Mouse (Mus musculus) midbrain, embryonic 16.5 days (tissue): ENCODE measurements around the gene Tmem40. TPM values are rescaled to one million over a fixed set of nuclear protein-coding genes. Genes with fewer than 3 reads are reported as not detected.

Experiments used
- ATAC-seq: fragments of 200-750 bp; cut with Nextera tagmentation; 2 replicates; pipeline ENCODE4 v1.8.0; 2017; ENCODE audit warnings: moderate TSS enrichment
- H3K27ac ChIP-seq: fragments of 300-500 bp; sonication (generic); 2 replicates; pipeline ENCODE4 v1.5.1; 2014; ENCODE audit warnings: mild to moderate bottlenecking, low read length, mixed read lengths
- H3K27me3 ChIP-seq: fragments of 300-500 bp; sonication (generic); 2 replicates; pipeline ENCODE4 v1.6.1; 2014; ENCODE audit warnings: low read depth, low read length, mixed read lengths; ENCODE audit not compliant: control insufficient read depth, insufficient read depth
- H3K36me3 ChIP-seq: fragments of 300-500 bp; sonication (generic); 2 replicates; pipeline ENCODE4 v1.6.1; 2014; ENCODE audit warnings: mild to moderate bottlenecking, low read length, moderate library complexity, mixed read lengths; ENCODE audit not compliant: control insufficient read depth, insufficient read depth
- H3K4me1 ChIP-seq: fragments of 300-500 bp; sonication (generic); 2 replicates; pipeline ENCODE4 v1.6.1; 2014; ENCODE audit warnings: mild to moderate bottlenecking, low read length, mixed read lengths; ENCODE audit not compliant: control insufficient read depth, insufficient read depth
- H3K4me2 ChIP-seq: fragments of 300-500 bp; sonication (generic); 2 replicates; pipeline ENCODE4 v1.6.1; 2014; ENCODE audit warnings: mild to moderate bottlenecking, low read length, mixed read lengths
- H3K4me3 ChIP-seq: fragments of 300-500 bp; sonication (generic); 2 replicates; pipeline ENCODE4 v1.5.1; 2014; ENCODE audit warnings: low read depth, mild to moderate bottlenecking, low read length, moderate library complexity, mixed read lengths
- H3K9ac ChIP-seq: fragments of 300-500 bp; sonication (generic); 2 replicates; pipeline ENCODE4 v1.6.1; 2014; ENCODE audit warnings: low read depth, low read length, mixed read lengths
- H3K9me3 ChIP-seq: fragments of 300-500 bp; sonication (generic); replicated peaks from 2 replicates; pipeline ENCODE4 v1.6.1; 2014; ENCODE audit warnings: mild to moderate bottlenecking, low read length, mixed read lengths; ENCODE audit not compliant: control insufficient read depth, poor library complexity, severe bottlenecking
- WGBS: fragments of 180-500 bp; shearing (Covaris S2); extraction: QIAGEN DNeasy Blood & Tissue Kit; methylation state at CpG from one replicate; pipeline ENCODE4 v1.1.7; 2014; 5-methylcytosine and 5-hydroxymethylcytosine counted together
- microRNA-seq: library from miRNA; unstranded; fragments of <30 nt; microRNA quantifications from one replicate; pipeline ENCODE4, GENCODE M21; 2017
- polyA plus RNA-seq: library from polyadenylated mRNA; unstranded; fragments of >200 nt; fragmentation: Nextera tagmentation; extraction: Ambion mirVana; gene quantifications from 2 replicates; pipeline ENCODE4 v1.2.1, GENCODE M21; 2015

The Tmem40 gene
- polyA plus RNA-seq, 1 experiment from 2014 or later: 1.3 TPM

GRCm38 (mm10) chr6:115687753-115688152, 74.5 kb downstream of the Tmem40 start:
- 63% methylated on average over 3 of the region's 3 CpGs for WGBS
- H3K9me3 ChIP-seq: peaks cover 3% of the 10 kb centered on the region
- no peak for ATAC-seq

DNA sequence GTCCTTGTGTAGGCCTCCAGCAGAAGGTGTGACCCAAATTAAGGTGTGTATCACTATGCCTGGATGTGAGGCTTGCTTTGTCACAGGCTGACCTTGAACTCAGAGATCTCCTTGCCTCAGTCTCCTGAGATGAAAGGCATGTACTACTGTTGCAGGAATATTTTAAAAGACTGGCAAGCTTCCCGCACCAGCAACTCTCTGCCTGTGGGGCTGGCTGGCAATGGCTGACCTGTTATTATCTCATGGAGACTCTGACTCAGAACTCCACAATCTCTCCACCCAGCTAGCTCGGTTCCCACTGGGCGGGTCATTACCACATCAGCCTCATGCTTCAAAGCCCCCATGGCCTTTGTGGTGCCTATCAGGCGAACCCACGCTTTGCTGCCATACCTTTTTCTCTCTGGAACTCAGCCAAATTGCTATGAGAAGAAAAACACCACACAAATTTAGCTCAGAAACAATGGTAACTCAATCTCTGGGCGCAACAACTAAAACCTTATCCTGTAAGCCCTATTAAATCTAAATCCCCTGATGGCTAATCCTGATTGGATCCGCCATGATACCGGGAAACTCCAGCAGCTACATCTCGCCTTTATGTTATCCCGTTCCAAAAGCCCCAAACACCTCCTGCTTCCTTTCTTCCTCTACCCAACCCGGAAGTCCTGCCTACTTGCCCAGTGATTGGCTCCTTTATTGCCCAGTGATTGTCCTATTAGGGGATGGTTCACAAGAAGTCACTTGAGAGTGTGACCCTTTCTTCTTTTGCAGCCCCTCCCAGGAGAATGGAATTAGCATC, 77.2 kb downstream of the Tmem40 start:
- Histone ChIP-seq H3K4me1 (no peaks in the 10 kb centered on the region), H3K4me2 (no peak overlapping the region), H3K9me3 (peaks cover 3% of the 10 kb centered on the region), H3K27me3 (no peaks in the 10 kb centered on the region), H3K4me3 (no peak overlapping the region), H3K9ac (no peak overlapping the region), H3K27ac (no peak overlapping the region), H3K36me3 (no peaks in the 10 kb centered on the region)
- ATAC-seq: no peak
- WGBS: 47% methylated on average over 11 of the region's 11 CpGs

More at GRCm38 (mm10) chr6:115687753-115688152, 74.5 kb downstream of the Tmem40 start:
- Histone ChIP-seq H3K27ac (no peak overlapping the region), H3K9ac (no peak overlapping the region), H3K4me2 (no peak overlapping the region), H3K27me3 (no peaks in the 10 kb centered on the region), H3K36me3 (no peaks in the 10 kb centered on the region), H3K4me1 (no peaks in the 10 kb centered on the region), H3K4me3 (no peak overlapping the region)

- ATAC-seq: no peak
- H3K9ac ChIP-seq: no peak overlapping the region
- no peak overlapping the region for H3K4me3 ChIP-seq
- H3K27me3 ChIP-seq: no peaks in the 10 kb centered on the region
- H3K9me3 ChIP-seq: peaks cover 3% of the 10 kb centered on the region
- H3K4me2 ChIP-seq: no peak overlapping the region
- H3K27ac ChIP-seq: no peak overlapping the region
- WGBS: 93% methylated on average over 2 of the region's 2 CpGs
- H3K36me3 ChIP-seq: no peaks in the 10 kb centered on the region
- H3K4me1 ChIP-seq: no peaks in the 10 kb centered on the region
Observed at GRCm38 (mm10) chr6:115684271-115684670, 77.9 kb downstream of the Tmem40 start.

DNA sequence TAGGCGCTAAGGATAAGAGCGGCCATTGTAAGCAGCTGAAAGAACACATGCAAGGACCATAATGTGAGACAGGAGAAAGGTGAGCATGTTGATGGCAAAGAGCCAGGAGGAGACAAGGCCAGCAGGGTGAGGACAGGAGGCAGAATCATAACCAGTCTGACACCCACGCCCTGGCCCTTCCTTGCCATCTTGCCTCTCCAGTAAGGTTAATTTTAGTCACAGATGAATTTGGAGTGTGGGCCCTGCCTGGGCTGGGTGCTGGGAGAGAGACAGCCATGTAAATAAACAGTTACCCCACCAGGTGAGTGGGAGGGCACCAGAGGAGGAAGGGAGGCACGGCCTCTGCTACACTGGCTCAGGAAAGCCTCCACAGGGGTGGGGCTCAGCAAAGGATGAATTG, 81.1 kb downstream of the Tmem40 start:
- WGBS: 92% methylated on average over 4 of the region's 4 CpGs
- 0 out of 2 replicates have a peak, but pooled peaks cover 3% of the 10 kb centered on the region for H3K4me1 ChIP-seq

More for the DNA sequence above, 81.1 kb downstream of the Tmem40 start:
- Histone ChIP-seq H3K4me2 (no peak overlapping the region), H3K4me3 (no peak overlapping the region), H3K36me3 (no peaks in the 10 kb centered on the region), H3K27ac (no peak overlapping the region), H3K9me3 (no peaks in the 10 kb centered on the region), H3K9ac (no peak overlapping the region), H3K27me3 (no peaks in the 10 kb centered on the region)
- no peak for ATAC-seq

Small RNA genes lying within 50 kb of the gene (microRNA-seq; reads per million reads assigned to microRNA genes)
- not detected for gene Mir7660

Other genes with a start within 250 kb of the Tmem40 start
- 34.2 and 36.5 TPM in 2 replicates for gene Tsen2, start 217.7 kb downstream of the Tmem40 start, polyA plus RNA-seq
- gene Mkrn2os, start 169.8 kb downstream of the Tmem40 start, polyA plus RNA-seq: 0.46 and 0.48 TPM in 2 replicates
- 31.9 and 35.9 TPM in 2 replicates for gene Mkrn2, start 160.5 kb downstream of the Tmem40 start, polyA plus RNA-seq
- 127 and 136 TPM in 2 replicates for gene Raf1, start 85.8 kb downstream of the Tmem40 start, polyA plus RNA-seq
- gene Cand2, start 12.1 kb upstream of the Tmem40 start, polyA plus RNA-seq: 9.8 and 10.3 TPM in 2 replicates
- gene Rpl32, start 46.3 kb upstream of the Tmem40 start, polyA plus RNA-seq: 855 and 922 TPM in 2 replicates
- gene Efcab12, start 76.0 kb upstream of the Tmem40 start, polyA plus RNA-seq: 3.1 and 3.2 TPM in 2 replicates
- gene Mbd4, start 91.0 kb upstream of the Tmem40 start, polyA plus RNA-seq: 8.9 and 10.1 TPM in 2 replicates
- 35.2 and 36.8 TPM in 2 replicates for gene Ift122, start 91.1 kb upstream of the Tmem40 start, polyA plus RNA-seq
- gene Rho, start 169.3 kb upstream of the Tmem40 start, polyA plus RNA-seq: 0.14 and 0.36 TPM in 2 replicates
- not detected in 2 replicates for gene H1foo, start 182.5 kb upstream of the Tmem40 start, polyA plus RNA-seq
- 7.5 and 7.7 TPM in 2 replicates for gene Plxnd1, start 232.6 kb upstream of the Tmem40 start, polyA plus RNA-seq